Comparison of ENCODE assay signal across 8 mouse cellular contexts in the genomic region with DNA sequence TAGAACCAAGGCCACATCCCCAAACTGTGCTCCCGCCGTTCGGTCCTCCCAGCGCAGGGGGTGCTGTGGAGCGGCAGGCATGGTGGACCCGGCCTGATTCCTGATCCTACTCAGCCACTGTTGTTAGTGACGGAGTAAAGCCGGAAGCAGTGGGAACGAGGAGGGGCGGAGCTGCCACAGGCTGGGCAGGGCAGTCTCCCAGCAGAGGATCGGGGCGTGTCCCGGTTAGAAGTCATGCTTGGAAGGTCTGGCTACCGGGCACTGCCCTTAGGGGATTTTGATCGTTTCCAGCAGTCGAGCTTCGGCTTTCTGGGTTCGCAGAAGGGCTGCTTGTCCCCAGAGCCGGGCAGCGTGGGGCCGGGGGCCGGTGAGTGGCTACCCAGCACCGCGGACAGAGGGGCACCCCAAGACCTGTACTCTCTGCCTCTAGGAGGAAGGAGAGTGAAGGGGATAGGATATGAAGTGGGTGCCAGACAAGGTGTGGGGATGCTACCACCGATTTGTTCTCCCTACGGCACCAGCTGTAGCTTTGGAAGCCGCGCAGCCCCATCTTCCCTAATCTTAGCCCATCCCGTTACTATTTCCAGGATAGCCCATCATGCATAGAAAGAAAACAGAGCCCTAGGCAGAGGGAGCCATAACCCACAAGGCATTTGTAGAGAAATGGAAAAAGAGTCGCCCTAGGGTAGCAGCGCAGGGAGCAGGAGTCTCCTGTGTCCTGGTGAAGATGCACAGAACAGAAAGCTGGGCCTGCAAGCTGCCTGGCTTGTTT. TPM values are rescaled to one million over a fixed set of nuclear protein-coding genes. Genes with fewer than 3 reads are reported as not detected.
A peak's percentile ranks its signal among the peaks of the same experiment; 100 is the strongest.
DNase-seq lines count a peak whose midpoint lies in the region; ATAC-seq and TF ChIP-seq lines count a peak whose summit lies in the region.

Stoml1 (plus strand) TSS at position 132 of the 772 bp plus-strand sequence.

- peak within 1 kb of the TSS; percentile 85 for H3K9ac ChIP-seq in heart, embryonic 15.5 days
- H3K9ac ChIP-seq in liver, embryonic 14.5 days (replicated peaks) = peak within 1 kb of the TSS; percentile 71
- peak within 1 kb of the TSS; percentile 68 for H3K9ac ChIP-seq in neural tube, embryonic 11.5 days (ENCODE audit: low read length)
- peak within 1 kb of the TSS; percentile 72 for H3K9ac ChIP-seq in stomach, postnatal 0 days (ENCODE audit: low read length)

- peak; percentile 86 for DNase-seq in c-Kit-negative CD71-positive TER-119-positive erythroid progenitor cells, embryonic 14.5 days (ENCODE audit: low read depth, low spot score)
- peak; percentile 96 for DNase-seq in forebrain, embryonic 10.5 days (ENCODE audit: extremely low spot score, low spot score)
- DNase-seq in kidney, postnatal 25 days = peak; percentile 97 to 98
- peak; percentile 91 to 94 (median 92) for DNase-seq in liver, embryonic 14.5 days (ENCODE audit: low read depth in 3 of 3, low spot score in 3 of 3)
- DNase-seq in neural tube, embryonic 11.5 days (ENCODE audit: low spot score) = peak; percentile 94
- peak; percentile 97 for DNase-seq in stomach, postnatal 0 days (ENCODE audit: low spot score)

- peaks cover 46% of the 10 kb centered on the region for H3K4me1 ChIP-seq in forebrain, embryonic 10.5 days
- H3K4me1 ChIP-seq in heart, embryonic 15.5 days (replicated peaks) = peaks cover 32% of the 10 kb centered on the region
- H3K4me1 ChIP-seq in liver, embryonic 14.5 days (replicated peaks; ENCODE audit: control insufficient read depth in 2 of 2, insufficient read depth in 2 of 2, low read length in 1 of 2) = peaks cover 17 to 27% of the 10 kb centered on the region in 2 experiments
- H3K4me1 ChIP-seq in neural tube, embryonic 11.5 days (ENCODE audit: control insufficient read depth, insufficient read depth, low read length) = peaks cover 6% of the 10 kb centered on the region; the same call in 1 of the 2 replicates
- H3K4me1 ChIP-seq in stomach, postnatal 0 days (replicated peaks; ENCODE audit: control insufficient read depth, insufficient read depth) = no peaks in the 10 kb centered on the region; the same call in 1 of the 2 replicates

- H3K9me3 ChIP-seq in forebrain, embryonic 10.5 days = no peaks in the 10 kb centered on the region
- no peaks in the 10 kb centered on the region for H3K9me3 ChIP-seq in heart, embryonic 15.5 days (replicated peaks)
- H3K9me3 ChIP-seq in liver, embryonic 14.5 days (ENCODE audit: control insufficient read depth, low read length) = no peaks in the 10 kb centered on the region
- no peaks in the 10 kb centered on the region for H3K9me3 ChIP-seq in neural tube, embryonic 11.5 days (ENCODE audit: control insufficient read depth, low read length)
- H3K9me3 ChIP-seq in stomach, postnatal 0 days (ENCODE audit: control insufficient read depth, low read length) = no peaks in the 10 kb centered on the region

- WGBS in forebrain, embryonic 10.5 days = 1% methylated on average over 31 of the region's 31 CpGs
- WGBS in heart, embryonic 15.5 days = under 1% methylated on average over 31 of the region's 31 CpGs
- under 1% methylated on average over 31 of the region's 31 CpGs for WGBS in liver, embryonic 14.5 days (ENCODE audit: insufficient replicate concordance)
- under 1% methylated on average over 31 of the region's 31 CpGs for WGBS in neural tube, embryonic 11.5 days
- under 1% methylated on average over 31 of the region's 31 CpGs for WGBS in stomach, postnatal 0 days

- peaks cover 21% of the 10 kb centered on the region for H3K36me3 ChIP-seq in forebrain, embryonic 10.5 days (replicated peaks)
- H3K36me3 ChIP-seq in heart, embryonic 15.5 days = peaks cover 15% of the 10 kb centered on the region
- H3K36me3 ChIP-seq in liver, embryonic 14.5 days (replicated peaks; ENCODE audit: control insufficient read depth, insufficient read depth, low read depth) = no peaks in the 10 kb centered on the region
- H3K36me3 ChIP-seq in neural tube, embryonic 11.5 days (ENCODE audit: control insufficient read depth, insufficient read depth, low read length) = no peaks in the 10 kb centered on the region
- peaks cover 10% of the 10 kb centered on the region for H3K36me3 ChIP-seq in stomach, postnatal 0 days (ENCODE audit: control insufficient read depth, insufficient read depth, low read length)

- H3K27ac ChIP-seq in forebrain, embryonic 10.5 days = peak within 1 kb of the TSS; percentile 88
- peak within 1 kb of the TSS; percentile 83 for H3K27ac ChIP-seq in heart, embryonic 15.5 days
- H3K27ac ChIP-seq in liver, embryonic 14.5 days = peak within 1 kb of the TSS; percentile 77
- H3K27ac ChIP-seq in neural tube, embryonic 11.5 days (ENCODE audit: low read depth, low read length) = no peak within 1 kb of the TSS
- H3K27ac ChIP-seq in stomach, postnatal 0 days (replicated peaks) = peak within 1 kb of the TSS; percentile 80

- H3K4me3 ChIP-seq in forebrain, embryonic 10.5 days = peak within 1 kb of the TSS; percentile 93
- H3K4me3 ChIP-seq in heart, embryonic 15.5 days = peak within 1 kb of the TSS; percentile 86
- H3K4me3 ChIP-seq in liver, embryonic 14.5 days (ENCODE audit: insufficient read depth in 1 of 2, low read depth in 2 of 2, low read length in 2 of 2) = peak within 1 kb of the TSS; percentile 64 to 67
- peak within 1 kb of the TSS; percentile 73 for H3K4me3 ChIP-seq in neural tube, embryonic 11.5 days (ENCODE audit: low read depth, low read length)
- peak within 1 kb of the TSS; percentile 73 for H3K4me3 ChIP-seq in stomach, postnatal 0 days (ENCODE audit: low read depth, low read length)

- TF ChIP-seq CTCF in liver, embryonic 14.5 days (IDR thresholded peaks at IDR 0.05; ENCODE audit: low read depth) = peak; percentile 99
- TF ChIP-seq CTCF in stomach, postnatal 0 days (IDR thresholded peaks at IDR 0.05; ENCODE audit: low read depth) = peak; percentile 98

- peak within 1 kb of the TSS; percentile 75 for H3K4me2 ChIP-seq in heart, embryonic 15.5 days
- peak within 1 kb of the TSS; percentile 87 for H3K4me2 ChIP-seq in liver, embryonic 14.5 days (ENCODE audit: low read depth)
- H3K4me2 ChIP-seq in neural tube, embryonic 11.5 days (ENCODE audit: low read depth) = peak within 1 kb of the TSS; percentile 66
- H3K4me2 ChIP-seq in stomach, postnatal 0 days (replicated peaks; ENCODE audit: low read depth) = peak within 1 kb of the TSS; percentile 66

- TF ChIP-seq EP300 in liver, embryonic 14.5 days (IDR thresholded peaks at IDR 0.05; ENCODE audit: low read depth) = no peak
- TF ChIP-seq EP300 in stomach, postnatal 0 days (optimal IDR thresholded peaks at IDR 0.05) = no peak

- no peaks in the 10 kb centered on the region for H3K27me3 ChIP-seq in forebrain, embryonic 10.5 days (ENCODE audit: poor library complexity, severe bottlenecking)
- H3K27me3 ChIP-seq in heart, embryonic 15.5 days = no peaks in the 10 kb centered on the region
- no peaks in the 10 kb centered on the region for H3K27me3 ChIP-seq in liver, embryonic 14.5 days (ENCODE audit: control insufficient read depth, insufficient read depth, low read length)
- no peaks in the 10 kb centered on the region for H3K27me3 ChIP-seq in neural tube, embryonic 11.5 days (ENCODE audit: control insufficient read depth, insufficient read depth, low read length)
- H3K27me3 ChIP-seq in stomach, postnatal 0 days (ENCODE audit: control insufficient read depth, insufficient read depth, low read length) = no peaks in the 10 kb centered on the region

- peak; percentile 94 for ATAC-seq in CD4-positive, CD25-positive, alpha-beta regulatory T cell, adult 4 months
- peak; percentile 92 for ATAC-seq in heart, embryonic 15.5 days (replicated peaks; ENCODE audit: insufficient number of reproducible peaks, insufficient read depth, low FRiP score, low read depth)
- ATAC-seq in liver, embryonic 14.5 days (ENCODE audit: insufficient read depth) = peak; percentile 94
- peak; percentile 93 for ATAC-seq in neural tube, embryonic 11.5 days (ENCODE audit: insufficient read depth, low FRiP score, low TSS enrichment)
- ATAC-seq in stomach, postnatal 0 days (ENCODE audit: low FRiP score, low TSS enrichment) = peak; percentile 98

RNA-seq across cellular contexts. Expression of gene Stoml1, which starts in this region (rescaled TPM):
- 10 to 100 TPM; 26.0 to 83.0 TPM for polyA plus RNA-seq in CD4-positive, CD25-positive, alpha-beta regulatory T cell, adult 4 months (2017; shearing (Covaris generic))
- 24.8 and 28.8 TPM in 2 replicates for polyA plus RNA-seq in forebrain, embryonic 10.5 days (2016; fragmentation: Nextera tagmentation; extraction: Ambion mirVana)
- polyA plus RNA-seq in heart, embryonic 15.5 days (2015; fragmentation: Nextera tagmentation; extraction: Ambion mirVana) = 25.2 and 28.6 TPM in 2 replicates
- 4.1 and 4.8 TPM in 2 replicates for polyA plus RNA-seq in liver, embryonic 14.5 days (2012; rRNA removed)
- polyA plus RNA-seq in liver, embryonic 14.5 days (2014; fragmentation: Nextera tagmentation; extraction: Ambion mirVana) = 2.5 and 3.8 TPM in 2 replicates
- polyA plus RNA-seq in neural tube, embryonic 11.5 days (2014; fragmentation: Nextera tagmentation; extraction: Ambion mirVana) = 29.6 and 35.9 TPM in 2 replicates
- polyA plus RNA-seq in stomach, postnatal 0 days (2015; fragmentation: Nextera tagmentation; extraction: Ambion mirVana) = 19.9 and 20.4 TPM in 2 replicates
